Mouse (Mus musculus) stomach, embryonic 16.5 days (tissue): ENCODE measurements around the gene Cbs. TPM values are rescaled to one million over a fixed set of nuclear protein-coding genes. Genes with fewer than 3 reads are reported as not detected.
A peak's percentile ranks its signal among the peaks of the same experiment; 100 is the strongest.

Source experiments
- ATAC-seq: fragments of 200-750 bp; cut with Nextera tagmentation; 2 replicates; pipeline ENCODE4 v1.8.0; 2017; ENCODE audit warnings: moderate number of reproducible peaks, moderate TSS enrichment; ENCODE audit not compliant: insufficient read depth, low FRiP score
- H3K27ac ChIP-seq: fragments of 300-500 bp; sonication (generic); 2 replicates; pipeline ENCODE4 v1.5.1; 2014; ENCODE audit warnings: low read length
- H3K27me3 ChIP-seq: fragments of 300-500 bp; sonication (generic); 2 replicates; pipeline ENCODE4 v1.6.1; 2014; ENCODE audit warnings: low read length, control low read depth, mixed read lengths; ENCODE audit not compliant: control insufficient read depth, insufficient read depth
- H3K36me3 ChIP-seq: fragments of 300-500 bp; sonication (generic); 2 replicates; pipeline ENCODE4 v1.6.1; 2014; ENCODE audit warnings: low read length; ENCODE audit not compliant: control insufficient read depth, insufficient read depth
- H3K4me1 ChIP-seq: fragments of 300-500 bp; sonication (generic); 2 replicates; pipeline ENCODE4 v1.6.1; 2014; ENCODE audit warnings: low read length, control low read depth, mixed read lengths; ENCODE audit not compliant: control insufficient read depth, insufficient read depth
- H3K4me2 ChIP-seq: fragments of 300-500 bp; sonication (generic); 2 replicates; pipeline ENCODE4 v1.6.1; 2014; ENCODE audit warnings: low read depth, low read length, mixed read lengths
- H3K4me3 ChIP-seq: fragments of 300-500 bp; sonication (generic); replicated peaks from 2 replicates; pipeline ENCODE4 v1.5.1; 2014; ENCODE audit warnings: mild to moderate bottlenecking, low read length
- H3K9ac ChIP-seq: fragments of 300-500 bp; sonication (generic); 2 replicates; pipeline ENCODE4 v1.6.1; 2014; ENCODE audit warnings: low read length
- H3K9me3 ChIP-seq: fragments of 300-500 bp; sonication (generic); replicated peaks from 2 replicates; pipeline ENCODE4 v1.6.1; 2016; ENCODE audit warnings: low read length, control low read depth; ENCODE audit not compliant: control insufficient read depth
- WGBS: fragments of 180-500 bp; shearing (Covaris S2); extraction: QIAGEN DNeasy Blood & Tissue Kit; methylation state at CpG from one replicate; pipeline ENCODE4 v1.1.7; 2014; 5-methylcytosine and 5-hydroxymethylcytosine counted together
- polyA plus RNA-seq: library from polyadenylated mRNA; unstranded; fragments of >200 nt; fragmentation: Nextera tagmentation; extraction: Ambion mirVana; gene quantifications from 2 replicates; pipeline ENCODE4 v1.2.1, GENCODE M21; 2015

The Cbs gene
- polyA plus RNA-seq, 1 experiment from 2014 or later, result 25.0 TPM

- no peaks in the 10 kb centered on the region for H3K27me3 ChIP-seq
- H3K9ac ChIP-seq, result no peak overlapping the region
- no peak overlapping the region for H3K4me2 ChIP-seq
- no peak overlapping the region for H3K4me3 ChIP-seq
- ATAC-seq, result no peak
- no peaks in the 10 kb centered on the region for H3K9me3 ChIP-seq
- H3K36me3 ChIP-seq, result no peaks in the 10 kb centered on the region
- 0 out of 2 replicates have a peak, but pooled peaks cover 2% of the 10 kb centered on the region for H3K4me1 ChIP-seq
- no peak overlapping the region for H3K27ac ChIP-seq
- WGBS, result 56% methylated on average over 3 of the region's 3 CpGs
Observed at GRCm38 (mm10) chr17:31580344-31580743, 56.7 kb downstream of the Cbs start.

- ATAC-seq, result no peak
- H3K27ac ChIP-seq, result no peak overlapping the region
- no peak overlapping the region for H3K4me3 ChIP-seq
- WGBS, result 70% methylated on average over 10 of the region's 10 CpGs
- H3K4me2 ChIP-seq, result no peak overlapping the region
- no peaks in the 10 kb centered on the region for H3K27me3 ChIP-seq
- H3K4me1 ChIP-seq, result 0 out of 2 replicates have a peak, but pooled peaks cover 2% of the 10 kb centered on the region
- H3K36me3 ChIP-seq, result no peaks in the 10 kb centered on the region
- no peak overlapping the region; the same call in 1 of the 2 replicates for H3K9ac ChIP-seq
- H3K9me3 ChIP-seq, result no peaks in the 10 kb centered on the region
Observed at GRCm38 (mm10) chr17:31576394-31577175, 60.5 kb downstream of the Cbs start.

- Histone ChIP-seq H3K4me2 (no peak overlapping the region), H3K27me3 (no peaks in the 10 kb centered on the region), H3K36me3 (no peaks in the 10 kb centered on the region), H3K27ac (no peak overlapping the region), H3K4me3 (no peak overlapping the region), H3K4me1 (0 out of 2 replicates have a peak, but pooled peaks cover 2% of the 10 kb centered on the region), H3K9ac (no peak overlapping the region), H3K9me3 (no peaks in the 10 kb centered on the region)
- ATAC-seq, result peak; percentile 44; the same call in 1 of the 2 replicates
- 73% methylated on average over 7 of the region's 7 CpGs for WGBS
Observed at GRCm38 (mm10) chr17:31574662-31575061, 62.4 kb downstream of the Cbs start.

- Histone ChIP-seq H3K27me3 (no peaks in the 10 kb centered on the region), H3K4me2 (no peak overlapping the region), H3K9me3 (no peaks in the 10 kb centered on the region), H3K9ac (no peak overlapping the region), H3K4me1 (peaks cover 21% of the 10 kb centered on the region), H3K4me3 (no peak overlapping the region), H3K27ac (no peak overlapping the region), H3K36me3 (no peaks in the 10 kb centered on the region)
- ATAC-seq, result no peak
- 82% methylated on average over 5 of the region's 5 CpGs for WGBS
Observed at GRCm38 (mm10) chr17:31571689-31572088, 65.3 kb downstream of the Cbs start.

DNA sequence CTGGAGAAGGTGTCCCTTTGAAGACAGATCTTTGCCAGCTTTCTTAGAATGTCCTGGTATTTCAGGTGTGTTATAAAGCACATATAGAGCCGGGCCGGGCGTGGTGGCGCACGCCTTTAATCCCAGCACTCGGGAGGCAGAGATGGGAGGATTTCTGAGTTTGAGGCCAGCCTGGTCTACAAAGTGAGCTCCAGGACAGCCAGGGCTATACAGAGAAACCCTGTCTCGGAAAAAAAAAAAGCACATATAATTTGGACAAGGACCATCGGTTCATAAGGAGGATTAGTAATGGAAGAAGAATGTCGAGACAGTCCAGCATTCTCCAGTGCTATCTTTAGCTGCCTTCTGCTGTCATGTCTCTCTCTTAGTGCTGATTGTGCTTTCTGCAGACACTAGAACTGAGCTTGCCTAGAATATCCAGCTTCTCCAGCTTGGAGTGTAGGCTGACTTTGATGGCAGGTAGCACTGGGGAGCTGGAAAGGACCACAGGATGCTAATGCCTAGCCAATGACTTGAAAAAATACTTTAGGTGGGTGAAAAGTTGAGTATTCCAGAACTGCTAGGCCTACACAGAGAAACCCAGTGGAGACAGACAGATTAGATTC is 66.6 kb downstream of the Cbs start:
- Histone ChIP-seq H3K4me1 (peaks cover 28% of the 10 kb centered on the region), H3K27me3 (no peaks in the 10 kb centered on the region), H3K4me3 (no peak overlapping the region), H3K27ac (no peak overlapping the region), H3K36me3 (no peaks in the 10 kb centered on the region), H3K4me2 (no peak overlapping the region), H3K9me3 (no peaks in the 10 kb centered on the region), H3K9ac (no peak overlapping the region)
- 72% methylated on average over 9 of the region's 9 CpGs for WGBS
- ATAC-seq, result peak; percentile 75

- no peak overlapping the region for H3K9ac ChIP-seq
- no peaks in the 10 kb centered on the region for H3K9me3 ChIP-seq
- H3K4me2 ChIP-seq, result no peak overlapping the region
- no peak overlapping the region for H3K4me3 ChIP-seq
- H3K4me1 ChIP-seq, result peaks cover 28% of the 10 kb centered on the region
- no peak for ATAC-seq
- H3K27me3 ChIP-seq, result no peaks in the 10 kb centered on the region
- 88% methylated on average over 1 of the region's 1 CpGs for WGBS
- no peak overlapping the region for H3K27ac ChIP-seq
- no peaks in the 10 kb centered on the region for H3K36me3 ChIP-seq
Observed at GRCm38 (mm10) chr17:31569756-31570155, 67.3 kb downstream of the Cbs start.

DNA sequence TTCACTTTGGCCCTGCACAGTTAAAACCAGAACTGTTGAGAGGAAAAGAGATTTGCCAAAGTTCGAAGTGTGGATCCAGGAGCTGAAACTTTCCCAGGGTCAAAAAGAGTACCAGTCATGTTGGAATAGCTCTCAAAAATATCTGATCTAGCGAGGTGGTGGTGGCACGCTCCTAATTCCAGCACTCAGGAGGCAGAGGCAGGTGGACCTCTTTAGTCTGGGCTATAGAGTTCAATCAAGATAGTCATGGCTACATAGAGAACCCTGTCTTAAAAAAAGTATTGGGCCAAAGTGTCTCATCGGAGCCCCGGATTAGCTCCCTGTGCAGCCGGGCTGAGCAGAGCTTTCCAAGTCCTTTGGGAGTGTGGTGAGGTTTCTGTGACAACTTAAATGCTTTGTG is 70.8 kb downstream of the Cbs start:
- H3K9me3 ChIP-seq, result no peaks in the 10 kb centered on the region
- 64% methylated on average over 6 of the region's 6 CpGs for WGBS
- H3K9ac ChIP-seq, result peak overlapping the region; percentile 95
- peak overlapping the region; percentile 79 for H3K4me3 ChIP-seq
- no peak overlapping the region for H3K27ac ChIP-seq
- H3K36me3 ChIP-seq, result no peaks in the 10 kb centered on the region
- no peak for ATAC-seq
- no peaks in the 10 kb centered on the region for H3K27me3 ChIP-seq
- peaks cover 33% of the 10 kb centered on the region for H3K4me1 ChIP-seq
- H3K4me2 ChIP-seq, result peak overlapping the region; percentile 76

DNA sequence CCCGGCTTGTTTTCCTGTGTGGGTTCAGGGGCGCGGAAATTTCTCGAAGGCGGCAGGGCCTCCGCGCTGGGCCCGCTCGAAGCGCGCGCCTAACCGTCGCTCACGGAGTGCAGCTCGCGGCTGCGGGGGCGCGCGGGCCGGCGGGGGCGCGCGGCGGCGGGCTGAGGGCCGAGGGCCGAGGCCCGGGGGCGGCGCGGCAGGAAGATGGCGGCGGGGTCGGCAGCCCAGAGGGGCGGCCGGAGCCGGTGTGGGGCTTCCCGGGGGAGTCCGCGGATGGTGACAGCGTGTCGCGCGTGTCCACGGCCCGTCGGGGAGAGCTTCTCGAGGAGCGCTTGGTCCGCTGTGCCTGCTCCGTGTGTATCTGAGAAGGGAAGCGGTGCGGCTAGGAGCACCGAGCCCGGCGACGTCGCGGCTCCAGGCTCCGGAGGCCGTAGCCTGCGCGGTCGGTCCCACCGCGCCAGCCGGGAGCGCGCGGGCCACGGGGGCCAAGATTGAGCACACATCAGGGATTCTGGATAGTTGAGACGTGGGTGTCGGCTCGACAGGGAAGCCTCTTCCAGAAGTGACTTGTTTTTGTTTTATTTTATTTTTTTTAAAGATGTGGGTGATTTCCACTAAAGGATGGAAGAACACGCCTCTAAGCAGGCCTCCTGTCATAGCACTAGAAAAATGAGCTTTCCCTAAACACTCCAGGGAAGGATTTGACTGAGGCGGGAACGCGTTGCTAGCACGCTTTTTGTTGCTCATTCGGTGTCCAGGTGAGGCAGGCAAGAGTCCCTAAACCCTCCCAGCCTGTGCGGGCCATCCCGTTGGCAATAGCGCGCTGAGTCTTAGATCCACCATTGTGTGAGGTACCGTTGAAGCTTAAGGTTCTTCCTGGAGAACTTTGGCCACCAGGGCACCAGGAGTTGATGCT is 71.6 kb downstream of the Cbs start:
- Histone ChIP-seq H3K4me3 (peak overlapping the region; percentile 79), H3K9me3 (no peaks in the 10 kb centered on the region), H3K27ac (peak overlapping the region; percentile 96), H3K27me3 (no peaks in the 10 kb centered on the region), H3K9ac (peak overlapping the region; percentile 95), H3K36me3 (no peaks in the 10 kb centered on the region), H3K4me1 (peaks cover 33% of the 10 kb centered on the region), H3K4me2 (peak overlapping the region; percentile 76)
- under 1% methylated on average over 81 of the region's 88 CpGs for WGBS
- ATAC-seq, result peak; percentile 26

GRCm38 (mm10) chr17:31564858-31565140 is 72.2 kb downstream of the Cbs start:
- Histone ChIP-seq H3K9me3 (no peaks in the 10 kb centered on the region), H3K9ac (peak overlapping the region; percentile 95), H3K4me3 (peak overlapping the region; percentile 79), H3K4me2 (peak overlapping the region; percentile 76), H3K36me3 (no peaks in the 10 kb centered on the region), H3K27me3 (no peaks in the 10 kb centered on the region), H3K4me1 (peaks cover 33% of the 10 kb centered on the region), H3K27ac (peak overlapping the region; percentile 96)
- no peak for ATAC-seq
- WGBS, result 1% methylated on average over 29 of the region's 44 CpGs
